In the genomic region with DNA sequence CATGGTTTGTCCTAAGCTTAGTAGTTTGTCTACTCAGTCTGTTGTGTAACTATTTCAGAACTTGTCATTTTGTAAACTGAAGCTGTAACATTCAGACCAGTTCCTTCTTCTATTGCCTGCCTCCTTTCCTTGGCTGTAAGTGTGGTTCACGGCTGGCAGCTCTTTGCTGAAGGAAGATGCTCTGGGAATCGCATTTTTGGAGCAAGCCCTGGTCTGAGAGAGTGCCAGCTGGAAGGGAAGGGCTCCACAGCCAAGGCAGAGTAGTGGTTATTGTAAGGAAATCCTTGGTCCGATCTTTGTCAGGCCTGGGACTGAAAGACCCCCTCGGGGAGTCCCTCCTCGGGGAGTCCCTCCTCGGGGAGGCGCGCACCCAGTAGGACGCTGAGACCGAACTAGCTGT, we compare ENCODE assay signal across 19 mouse cellular contexts. TPM values are rescaled to one million over a fixed set of nuclear protein-coding genes. Genes with fewer than 3 reads are reported as not detected.
DNase-seq lines count a peak whose midpoint lies in the region; ATAC-seq lines count a peak whose summit lies in the region.
"Had no signal": no experiment of that assay in that cellular context is flagged by ENCODE, and none has a peak within 500 bp of the region (broad histone marks: within the 10 kb centered on the region; RNA-seq: fewer than 3 reads in every experiment).

No protein-coding gene starts in this region.

- WGBS in heart, embryonic 11.5 days (ENCODE audit: insufficient replicate concordance): 93% methylated on average over 10 of the region's 10 CpGs

- peaks cover 33% of the 10 kb centered on the region for H3K36me3 ChIP-seq in heart, embryonic 11.5 days (ENCODE audit: control insufficient read depth, insufficient read depth, low read length)

- H3K27ac ChIP-seq in heart, embryonic 11.5 days (ENCODE audit: low read depth, low read length): peak overlapping the region; percentile 46; the same call in 1 of the 2 replicates
- H3K27ac ChIP-seq: embryonic facial prominence, embryonic 12.5 days; hindbrain, embryonic 15.5 days; limb, embryonic 13.5 days; liver, embryonic 14.5 days had no signal

- no peak overlapping the region for H3K4me3 ChIP-seq in heart, embryonic 11.5 days (ENCODE audit: low read depth, low read length)
- H3K4me3 ChIP-seq: embryonic facial prominence, embryonic 12.5 days; erythroblast, embryonic 14.5 days; hindbrain, embryonic 15.5 days; limb, embryonic 13.5 days had no signal

- ATAC-seq in heart, embryonic 11.5 days (replicated peaks; ENCODE audit: insufficient number of reproducible peaks, low FRiP score, low TSS enrichment): no peak
- ATAC-seq: intestine, postnatal 0 days; lung, postnatal 0 days had no signal

- intact Hi-C loops in left cerebral cortex, postnatal 4 days (cut with DNase I): no loop called here

- no peak for DNase-seq in heart, postnatal 4 days
- peak; percentile 67 for DNase-seq in left cerebral cortex, postnatal 4 days
- DNase-seq in left cerebral cortex, adult 11 months (ENCODE audit: low spot score): no peak
- DNase-seq in cerebellum, adult 8-10 months: peak; percentile 58
- DNase-seq in gastrocnemius, adult 8-10 months (ENCODE audit: low spot score in 2 of 2): no peak
- no peak for DNase-seq in urinary bladder, postnatal 36 days (ENCODE audit: low spot score in 2 of 2)
- DNase-seq: adrenal gland, postnatal 25 days; B cell, adult 2 months; gastrocnemius, postnatal 14 days; thymus, adult 2 months had no signal

- 0 out of 2 replicates have a peak overlapping the region, but pooled peaks have one; percentile 18 for H3K9ac ChIP-seq in heart, embryonic 11.5 days (ENCODE audit: low read depth, low read length)
- H3K9ac ChIP-seq: embryonic facial prominence, embryonic 12.5 days; hindbrain, embryonic 15.5 days; limb, embryonic 13.5 days; liver, embryonic 14.5 days had no signal

- no peak overlapping the region for H3K4me2 ChIP-seq in heart, embryonic 11.5 days
- H3K4me2 ChIP-seq: embryonic facial prominence, embryonic 12.5 days; hindbrain, embryonic 15.5 days; limb, embryonic 13.5 days; midbrain, embryonic 11.5 days had no signal

- H3K27me3 ChIP-seq in heart, embryonic 11.5 days (ENCODE audit: control insufficient read depth, insufficient read depth, low read length): no peaks in the 10 kb centered on the region
- H3K27me3 ChIP-seq: embryonic facial prominence, embryonic 12.5 days; hindbrain, embryonic 15.5 days; limb, embryonic 13.5 days had no signal

- H3K4me1 ChIP-seq in heart, embryonic 11.5 days (ENCODE audit: control insufficient read depth, insufficient read depth, low read length): peaks cover 19% of the 10 kb centered on the region
- H3K4me1 ChIP-seq: embryonic facial prominence, embryonic 12.5 days; hindbrain, embryonic 15.5 days; limb, embryonic 13.5 days had no signal

- H3K9me3 ChIP-seq in heart, embryonic 11.5 days (replicated peaks; ENCODE audit: control insufficient read depth, low read length): no peaks in the 10 kb centered on the region
- H3K9me3 ChIP-seq: embryonic facial prominence, embryonic 12.5 days; hindbrain, embryonic 15.5 days; limb, embryonic 13.5 days had no signal

RNA-seq across cellular contexts. Expression of a gene that starts 28.2 kb away (rescaled TPM):
- 99.9 and 101 TPM in 2 replicates for polyA plus RNA-seq in heart, embryonic 11.5 days (2014; fragmentation: Nextera tagmentation; extraction: Ambion mirVana)
- 10 to 100 TPM; 56.9 to 70.7 TPM for total RNA-seq in heart, postnatal 4 days (2021)
- total RNA-seq in left cerebral cortex, postnatal 4 days (2021): 10 to 100 TPM; 81.9 to 85.9 TPM
- total RNA-seq in gastrocnemius, adult 8-10 months (2022): 10 to 100 TPM; 41.0 to 61.0 (median 54.3) TPM

RNA-seq across cellular contexts. Expression of a gene that starts 28.2 kb away (rescaled TPM):
- polyA plus RNA-seq in heart, embryonic 11.5 days (2014; fragmentation: Nextera tagmentation; extraction: Ambion mirVana): 18.0 and 19.3 TPM in 2 replicates
- 10 to 100 TPM; 15.3 to 18.4 TPM for total RNA-seq in heart, postnatal 4 days (2021)
- 10 to 100 TPM; 11.6 to 13.5 TPM for total RNA-seq in left cerebral cortex, postnatal 4 days (2021)
- total RNA-seq in gastrocnemius, adult 8-10 months (2022): 1 to 10 TPM; 4.9 to 9.5 (median 6.6) TPM

Comparison
In these comparisons a context has a peak if more than half of its experiments do, and no peak if none do; other contexts are left out.
1. DNase-seq: peak in left cerebral cortex, postnatal 4 days (single experiment) and cerebellum, adult 8-10 months (single experiment); none in heart, postnatal 4 days (single experiment), left cerebral cortex, adult 11 months (single experiment), gastrocnemius, adult 8-10 months (0 of 2) and urinary bladder, postnatal 36 days (0 of 2).